Mouse (Mus musculus): Measurements from ENCODE around the gene Dnajb6.
"Not testable (repeated sequence)": the region's sequence is repeated elsewhere in the genome, so short reads cannot be mapped to it uniquely, and the experiment has no call there.

The Dnajb6 gene

GRCm38 (mm10) chr5:29735557-29736061 lies at the start of gene Dnajb6, which contains the start of gene Gm5129:
Gene Dnajb6, plus strand, starts transcription at chr5:29735688.
Gene Gm5129, minus strand, starts transcription at chr5:29735936.
- DNase-seq (ENCODE audit: low spot score): peak; percentile 95

- peak; percentile 5 for DNase-seq (ENCODE audit: low spot score)
Measured at GRCm38 (mm10) chr5:29687671-29688070, 47.8 kb upstream of the Dnajb6 start.

GRCm38 (mm10) chr5:29688352-29688751 lies 47.1 kb upstream of the Dnajb6 start:
- no peak for DNase-seq (ENCODE audit: low spot score)

- no peak for DNase-seq (ENCODE audit: low spot score)
Measured at GRCm38 (mm10) chr5:29698493-29698892, 37.0 kb upstream of the Dnajb6 start.

GRCm38 (mm10) chr5:29699520-29700202 lies 35.8 kb upstream of the Dnajb6 start:
- no peak for DNase-seq (ENCODE audit: low spot score)

GRCm38 (mm10) chr5:29707241-29707640 lies 28.2 kb upstream of the Dnajb6 start:
- no peak for DNase-seq (ENCODE audit: low spot score)

GRCm38 (mm10) chr5:29708258-29708657 lies 27.2 kb upstream of the Dnajb6 start:
- no peak for DNase-seq (ENCODE audit: low spot score)

GRCm38 (mm10) chr5:29711631-29712030 lies 23.9 kb upstream of the Dnajb6 start:
- no peak for DNase-seq (ENCODE audit: low spot score)

GRCm38 (mm10) chr5:29712906-29713305 lies 22.6 kb upstream of the Dnajb6 start:
- DNase-seq (ENCODE audit: low spot score): no peak

GRCm38 (mm10) chr5:29721159-29721558 lies 14.3 kb upstream of the Dnajb6 start:
- no peak for DNase-seq (ENCODE audit: low spot score)

- DNase-seq (ENCODE audit: low spot score): no peak
Measured at GRCm38 (mm10) chr5:29725369-29725768, 10.1 kb upstream of the Dnajb6 start.

GRCm38 (mm10) chr5:29726070-29726469 lies 9.4 kb upstream of the Dnajb6 start:
- DNase-seq (ENCODE audit: low spot score): not testable (repeated sequence)

GRCm38 (mm10) chr5:29734831-29735510 lies 517 bp upstream of the Dnajb6 start:
- DNase-seq (ENCODE audit: low spot score): no peak

- no peak for DNase-seq (ENCODE audit: low spot score)
Measured at GRCm38 (mm10) chr5:29736073-29736900, 799 bp downstream of the Dnajb6 start.

GRCm38 (mm10) chr5:29736942-29737341 lies 1.5 kb downstream of the Dnajb6 start:
- DNase-seq (ENCODE audit: low spot score): no peak

GRCm38 (mm10) chr5:29737471-29737870 lies 2.0 kb downstream of the Dnajb6 start:
- no peak for DNase-seq (ENCODE audit: low spot score)

- no peak for DNase-seq (ENCODE audit: low spot score)
Measured at GRCm38 (mm10) chr5:29738076-29738475, 2.6 kb downstream of the Dnajb6 start.

- no peak for DNase-seq (ENCODE audit: low spot score)
Measured at GRCm38 (mm10) chr5:29740651-29741050, 5.2 kb downstream of the Dnajb6 start.

- DNase-seq (ENCODE audit: low spot score): no peak
Measured at GRCm38 (mm10) chr5:29741093-29741492, 5.6 kb downstream of the Dnajb6 start.

GRCm38 (mm10) chr5:29747661-29748060 lies 12.2 kb downstream of the Dnajb6 start:
- no peak for DNase-seq (ENCODE audit: low spot score)

GRCm38 (mm10) chr5:29751306-29751705 lies 15.8 kb downstream of the Dnajb6 start:
- DNase-seq (ENCODE audit: low spot score): no peak

GRCm38 (mm10) chr5:29752894-29753293 lies 17.4 kb downstream of the Dnajb6 start:
- DNase-seq (ENCODE audit: low spot score): no peak
